Mouse (Mus musculus) layer of hippocampus, adult 8-10 months (tissue): ENCODE data around the gene Ccdc124. TPM values are rescaled to one million over a fixed set of nuclear protein-coding genes. Genes with fewer than 3 reads are reported as not detected.
A peak's percentile ranks its signal among the peaks of the same experiment; 100 is the strongest.

ENCODE experiments used
- DNase-seq, 2 experiments: peaks; one replicate each; pipeline ENCODE4 v3.0.0; 2022; ENCODE audit warnings: low spot score in 2 of 2
- total RNA-seq, 4 experiments: library from RNA; stranded (reverse); gene quantifications; 2 replicates each; pipeline ENCODE4 v1.2.4; 2022

Gene Ccdc124
- 10 to 100 TPM; 69.8 to 87.9 (median 78.7) TPM for total RNA-seq

DNA sequence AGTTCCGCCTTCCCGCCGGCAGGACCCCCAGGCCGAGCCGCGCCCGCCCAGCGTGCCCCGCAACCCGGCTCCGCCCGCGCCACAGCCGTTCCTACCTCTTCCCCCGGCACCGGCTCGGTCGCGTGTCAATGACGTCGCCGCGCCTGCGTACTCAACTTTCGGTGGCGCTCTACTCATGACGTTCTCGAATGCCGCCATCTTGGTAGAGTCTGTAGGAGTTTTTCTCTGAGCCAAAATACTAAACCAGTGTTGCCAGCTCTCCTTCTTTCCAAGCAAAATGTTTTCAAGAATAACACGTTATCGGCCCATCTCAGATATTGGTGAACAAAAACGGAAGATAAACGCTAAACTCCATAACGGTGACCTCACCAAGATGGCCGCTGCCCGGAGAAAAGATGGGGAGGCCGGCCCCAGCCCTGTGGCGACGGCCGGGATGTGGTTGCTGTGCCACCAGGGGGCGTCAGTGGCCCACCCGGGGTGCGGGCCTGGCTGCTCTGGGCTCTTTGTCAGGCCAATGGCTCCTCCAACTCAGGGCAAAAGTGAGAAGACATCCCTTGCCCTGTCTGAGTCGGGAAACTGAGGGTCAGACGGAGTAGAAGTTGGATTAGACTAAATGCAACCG lies at the start of gene Ccdc124:
Gene Ccdc124 (minus strand): TSS at position 572 of the 622 bp plus-strand sequence.
- peak; percentile 95 to 96 for DNase-seq

DNA sequence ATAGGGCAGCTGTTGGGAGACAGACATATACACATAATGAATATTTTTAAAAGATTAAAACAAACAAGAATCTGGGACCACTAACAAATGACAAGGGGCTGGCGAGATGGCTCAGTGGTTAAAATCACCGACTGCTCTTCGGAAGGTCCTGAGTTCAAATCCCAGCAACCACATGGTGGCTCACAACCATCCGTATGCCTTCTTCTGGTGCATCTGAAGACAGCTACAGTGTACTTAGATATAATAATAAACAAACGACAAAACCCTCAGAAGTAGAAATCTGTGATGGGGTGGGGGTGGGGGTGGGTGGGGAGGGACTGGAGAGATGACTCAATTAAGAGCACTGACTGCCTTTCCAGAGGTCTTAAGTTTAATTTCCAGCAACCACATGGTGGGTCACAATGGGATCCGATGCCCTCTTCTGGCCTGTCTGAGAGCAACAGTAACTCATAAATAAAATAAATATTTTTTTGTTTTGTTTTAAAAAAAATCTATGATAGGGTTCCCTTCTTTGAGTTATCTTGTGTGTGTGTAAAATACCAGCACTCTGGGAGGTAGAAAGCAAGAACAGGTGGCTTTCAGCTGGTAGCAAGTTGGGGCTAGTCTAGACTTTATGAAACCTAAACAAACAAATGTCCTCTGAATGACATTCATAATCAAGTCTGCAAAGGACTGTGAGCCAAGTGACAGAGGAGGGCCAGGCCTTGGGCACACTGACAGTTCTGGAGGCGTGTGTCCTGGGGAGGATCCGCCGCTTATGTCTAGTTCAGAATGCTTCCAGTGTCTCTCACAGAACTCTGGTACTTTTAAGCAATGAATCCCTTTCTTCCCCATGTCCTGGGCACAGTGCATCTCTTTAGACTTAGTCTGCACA lies 46.6 kb upstream of the Ccdc124 start:
- no peak for DNase-seq

DNA sequence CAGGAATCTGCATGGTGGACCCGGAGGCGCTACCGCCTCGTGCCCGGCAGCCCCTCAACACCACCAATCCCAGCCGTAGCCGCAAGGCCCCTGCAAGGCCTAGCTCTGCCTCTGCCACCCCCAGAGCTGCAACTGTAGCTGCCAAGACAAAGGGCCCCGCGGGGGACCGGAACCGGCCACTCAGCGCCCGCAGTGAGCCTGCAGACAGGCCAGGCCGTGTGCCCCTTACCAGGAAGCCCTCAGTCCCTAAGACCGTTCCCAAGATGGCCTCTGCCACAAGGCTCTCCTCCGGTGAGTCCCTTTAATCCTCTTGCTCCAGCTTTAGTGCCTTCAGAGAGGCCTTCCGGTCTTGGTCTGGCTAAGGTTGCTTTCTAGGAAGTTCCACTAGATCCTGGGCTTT lies 41.0 kb upstream of the Ccdc124 start:
- no peak for DNase-seq

DNA sequence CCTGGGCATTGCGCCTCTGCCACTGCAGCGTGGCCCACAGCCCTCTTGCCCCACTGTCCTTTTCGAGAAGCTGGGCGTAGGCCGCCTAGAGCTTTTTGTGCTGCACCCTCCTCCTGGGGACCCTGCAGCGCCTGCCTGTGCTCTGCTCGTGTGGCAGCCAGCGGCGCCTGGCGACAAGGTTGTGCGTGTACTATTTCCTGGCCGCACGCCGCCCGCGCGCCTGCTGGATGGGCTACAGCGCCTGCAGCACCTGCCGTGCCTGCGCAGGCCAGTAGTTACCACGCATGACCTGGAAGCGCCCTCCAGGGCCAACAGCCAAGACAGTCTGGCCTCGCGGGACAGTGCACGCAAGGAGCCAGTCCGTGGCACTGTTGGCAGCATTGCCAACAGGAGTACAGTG lies 39.8 kb upstream of the Ccdc124 start:
- DNase-seq, result no peak

DNA sequence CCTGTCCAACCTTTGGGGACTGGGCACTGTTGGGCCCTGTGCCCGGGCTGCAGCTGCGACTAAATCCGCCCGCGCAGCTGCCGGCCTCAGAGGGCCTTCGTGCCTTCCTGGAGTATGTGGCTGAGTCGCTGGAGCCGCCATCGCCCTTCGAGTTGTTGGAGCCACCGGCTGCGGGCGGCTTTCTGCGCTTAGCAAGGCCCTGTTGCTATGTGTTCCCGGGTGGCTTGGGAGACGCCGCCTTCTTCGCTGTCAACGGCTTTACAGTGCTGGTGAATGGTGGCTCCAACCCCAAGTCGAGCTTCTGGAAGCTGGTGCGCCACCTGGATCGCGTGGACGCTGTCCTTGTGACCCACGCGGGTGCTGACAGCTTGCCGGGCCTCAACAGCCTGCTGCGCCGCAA lies 39.2 kb upstream of the Ccdc124 start:
- DNase-seq, result no peak

DNA sequence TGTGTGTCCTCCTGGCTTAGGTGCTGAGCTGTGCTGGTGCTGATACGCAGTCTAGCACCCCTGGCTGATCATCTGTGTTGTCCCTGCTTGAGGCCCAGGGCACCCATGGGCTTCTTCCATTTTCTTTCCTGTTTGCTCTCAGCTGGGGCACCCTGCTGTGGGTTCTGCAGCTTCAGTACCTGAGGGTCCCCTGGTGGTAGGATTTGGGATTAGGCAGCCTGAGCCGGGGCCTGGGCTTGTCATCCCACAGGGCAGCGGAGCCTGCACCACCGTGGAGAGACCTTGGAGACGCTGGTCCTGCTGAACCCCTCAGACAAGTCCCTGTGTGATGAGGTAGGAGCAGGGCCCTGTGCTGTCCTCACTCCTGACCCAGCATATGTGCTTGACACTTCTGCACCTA lies 37.9 kb upstream of the Ccdc124 start:
- DNase-seq, result no peak

DNA sequence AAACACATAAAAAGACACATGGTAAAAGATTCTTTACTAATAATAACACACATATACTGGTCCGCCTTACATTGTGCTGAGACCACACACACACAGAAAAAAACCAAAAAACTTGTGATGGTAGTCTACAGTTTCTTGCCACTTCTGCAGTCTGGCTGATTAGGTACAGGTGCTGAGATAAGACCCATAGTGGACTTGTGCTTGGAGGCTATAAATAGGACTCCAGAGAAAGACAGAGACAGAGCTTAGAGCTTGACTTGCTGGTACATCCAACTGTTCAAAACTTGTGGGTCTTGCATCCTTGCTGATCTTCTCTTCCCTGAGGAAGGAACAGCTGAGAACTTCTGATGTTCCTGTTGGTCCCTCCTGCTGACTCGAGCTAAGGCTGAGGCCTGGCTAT lies 33.8 kb upstream of the Ccdc124 start:
- no peak for DNase-seq

DNA sequence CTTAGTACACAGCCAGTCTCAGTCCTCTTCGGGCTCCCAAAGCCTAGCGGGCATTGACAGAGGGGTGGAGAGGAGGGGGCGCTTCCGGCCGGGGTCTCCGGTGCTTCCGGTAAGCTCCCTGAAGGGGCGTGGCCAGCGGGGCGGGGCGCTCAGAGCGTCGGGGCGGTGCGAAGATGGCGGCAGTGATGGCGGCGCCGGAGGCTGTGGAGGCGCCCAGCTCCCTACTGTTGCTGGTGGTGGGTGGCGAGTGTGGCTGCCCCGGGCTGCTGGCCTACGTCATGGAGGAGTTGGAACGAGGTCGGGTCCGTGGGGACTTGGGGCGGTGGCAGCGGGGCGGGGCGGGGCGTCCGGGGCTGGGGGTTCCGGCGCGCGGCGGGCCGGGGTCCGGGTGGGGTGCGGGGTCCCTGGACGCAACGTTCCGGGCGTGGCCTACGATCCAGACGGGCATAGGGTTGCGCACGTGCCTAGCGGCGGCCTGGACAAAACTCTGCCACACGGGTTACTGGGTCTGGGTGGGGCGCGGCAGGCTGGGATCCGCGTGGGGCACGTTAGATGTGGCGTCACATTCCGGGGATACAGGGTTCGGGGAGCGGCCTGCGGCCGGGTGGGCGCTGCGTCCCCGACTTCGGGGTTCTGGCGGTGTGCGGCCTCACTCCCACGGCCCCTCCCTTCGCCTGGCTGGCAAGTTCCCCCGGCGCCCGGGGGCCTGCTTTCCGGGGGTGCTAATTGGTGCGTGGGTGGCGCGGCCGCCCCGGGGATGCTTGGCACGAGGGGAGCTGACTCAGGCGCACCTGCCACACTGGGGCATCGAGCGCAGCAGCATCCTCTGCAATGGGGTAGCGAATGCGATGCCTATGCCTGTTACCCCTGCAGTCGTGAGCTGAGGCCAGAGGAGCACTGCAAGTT lies 32.3 kb upstream of the Ccdc124 start, which contains the start of gene Map1s:
Gene Map1s (plus strand): TSS at position 102 of the 906 bp plus-strand sequence.
- peak; percentile 73 to 75 for DNase-seq

DNA sequence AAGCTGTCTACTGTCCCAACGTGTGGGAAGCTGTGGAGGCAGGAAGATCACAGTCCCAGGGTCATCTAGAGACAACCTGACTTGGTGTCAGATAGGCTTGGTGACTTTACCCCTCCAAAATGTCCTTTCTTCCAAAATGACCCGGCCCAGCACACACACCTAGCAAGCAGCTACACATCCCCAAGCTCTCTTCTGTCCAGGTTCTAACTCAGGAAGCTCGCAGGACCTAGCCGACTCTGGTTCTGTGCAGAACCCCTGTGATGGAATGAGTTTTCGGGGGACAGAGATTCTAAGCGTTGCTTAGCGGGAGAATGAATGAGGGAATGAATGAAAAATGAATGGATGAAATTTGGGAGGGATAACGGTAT lies 31.7 kb upstream of the Ccdc124 start:
- no peak for DNase-seq

DNA sequence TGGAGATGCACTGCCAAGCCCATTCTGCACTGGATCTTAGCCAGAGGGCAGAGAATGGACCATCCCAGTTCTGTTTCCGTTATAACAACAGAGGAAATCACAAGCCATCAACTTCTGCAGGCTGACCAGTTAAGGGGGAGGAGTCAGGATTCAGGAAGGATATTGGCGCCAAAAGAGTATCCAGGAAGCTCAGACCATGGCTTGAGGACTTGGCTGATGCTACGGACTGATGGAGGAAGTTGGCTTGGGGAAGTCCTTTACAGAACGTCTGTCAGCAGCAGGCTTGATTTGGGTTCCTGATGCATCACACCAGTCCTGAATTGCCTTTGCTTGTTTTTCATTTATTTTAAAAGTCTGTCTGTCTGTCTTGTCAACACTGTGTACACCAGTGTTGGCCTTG lies 30.8 kb upstream of the Ccdc124 start:
- no peak for DNase-seq

DNA sequence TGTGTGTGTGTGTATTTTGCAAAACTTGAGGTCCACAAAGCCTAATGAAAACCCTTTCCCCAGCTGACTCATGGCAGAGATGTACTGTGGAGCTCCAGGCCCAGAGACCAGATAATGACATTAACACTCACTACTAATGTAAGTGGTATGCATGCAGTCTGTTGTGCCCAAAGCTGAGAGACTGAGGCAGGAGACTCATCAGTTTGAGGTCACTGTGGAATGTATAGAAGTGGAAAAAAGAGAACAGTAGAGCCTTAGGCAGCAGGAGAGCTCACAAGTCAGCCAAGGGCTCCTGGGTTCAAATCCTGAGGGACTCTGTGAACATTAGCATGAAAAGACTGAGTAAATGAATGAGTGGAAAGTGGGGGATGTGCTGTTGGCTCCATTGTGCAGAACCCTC lies 29.8 kb upstream of the Ccdc124 start:
- no peak for DNase-seq

DNA sequence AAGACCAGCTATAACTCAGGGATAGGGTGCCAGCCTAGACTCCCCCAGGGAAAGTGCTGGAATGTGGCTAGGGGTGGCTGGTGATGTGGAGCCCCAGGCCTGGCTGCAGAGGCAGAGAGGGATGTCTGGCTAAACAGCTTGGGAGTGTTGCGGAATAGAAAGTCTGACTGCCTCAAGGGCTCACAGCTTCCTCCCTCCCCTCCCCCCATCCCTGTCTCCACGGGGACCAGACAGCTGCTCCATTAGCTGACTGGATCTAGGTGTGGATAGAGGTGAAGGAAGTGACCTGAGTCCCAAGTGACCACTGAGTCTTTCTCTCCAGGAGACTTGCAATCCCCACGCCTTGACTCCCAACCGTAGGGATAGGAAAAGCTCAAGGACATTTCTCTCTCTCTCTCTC lies 29.4 kb upstream of the Ccdc124 start:
- no peak for DNase-seq

DNA sequence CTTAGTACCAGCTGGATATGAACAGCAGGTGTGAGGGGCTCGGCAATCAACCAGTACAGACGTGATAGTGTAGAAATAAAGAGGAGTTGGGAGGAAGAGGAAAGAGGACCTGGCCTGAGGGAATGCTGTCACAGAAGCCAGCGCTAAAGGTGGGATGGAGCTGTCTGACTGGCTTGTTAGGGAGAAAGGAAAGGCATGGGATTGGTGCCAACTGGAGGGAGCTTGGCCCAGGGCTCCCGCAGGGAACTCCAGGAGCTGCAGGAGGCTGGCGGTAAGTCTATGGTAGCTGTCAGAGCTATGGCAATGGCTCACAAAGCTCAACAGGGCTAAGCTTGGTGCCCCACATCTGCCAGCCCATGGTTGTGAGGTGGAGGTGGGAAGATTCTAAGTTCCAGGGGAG lies 28.5 kb upstream of the Ccdc124 start:
- DNase-seq, result no peak

DNA sequence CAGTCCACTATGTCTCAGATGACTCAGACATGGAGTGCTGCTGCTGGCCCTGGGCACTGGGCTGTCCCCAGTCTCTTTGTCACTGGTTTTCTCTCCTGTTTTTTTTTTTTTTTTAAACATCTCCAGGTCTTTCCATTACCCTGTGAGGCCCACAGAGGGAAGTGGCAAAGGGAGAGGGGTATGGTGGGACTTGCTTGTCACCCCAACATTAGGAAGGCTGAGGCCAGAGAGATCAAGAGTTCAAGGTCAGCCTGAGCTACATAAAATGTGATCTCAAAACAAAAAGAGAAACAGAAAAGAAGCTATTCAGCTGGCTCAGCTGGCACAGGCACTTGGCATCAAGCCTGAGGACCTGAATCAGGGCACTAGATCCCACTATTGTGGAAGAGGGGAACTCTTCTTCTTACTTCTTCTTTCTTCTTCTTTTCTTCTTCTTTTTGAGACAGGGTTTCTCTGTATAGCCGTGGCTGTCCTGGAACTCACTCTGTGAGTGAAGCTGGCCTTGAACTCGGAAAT lies 27.2 kb upstream of the Ccdc124 start:
- DNase-seq, result no peak

DNA sequence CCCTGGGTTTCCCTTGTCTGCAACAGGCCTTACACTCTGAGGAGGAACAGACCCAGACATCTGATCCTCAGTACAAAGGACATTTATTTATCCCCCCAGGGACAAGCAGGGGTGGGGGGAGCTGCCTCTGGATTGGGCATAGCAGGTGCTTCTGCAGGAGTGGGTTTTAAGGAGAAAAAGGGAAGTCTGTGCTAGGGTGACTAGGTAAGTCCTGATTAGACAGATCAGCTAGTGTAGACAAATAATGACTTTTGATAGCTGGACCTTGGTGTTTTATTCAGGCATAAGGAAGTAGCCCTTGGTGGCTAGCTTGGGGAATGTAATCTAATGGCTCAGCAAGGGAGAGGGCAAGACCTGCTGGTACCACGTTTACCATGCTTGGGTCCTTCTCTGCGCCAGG lies 25.5 kb upstream of the Ccdc124 start:
- no peak for DNase-seq

DNA sequence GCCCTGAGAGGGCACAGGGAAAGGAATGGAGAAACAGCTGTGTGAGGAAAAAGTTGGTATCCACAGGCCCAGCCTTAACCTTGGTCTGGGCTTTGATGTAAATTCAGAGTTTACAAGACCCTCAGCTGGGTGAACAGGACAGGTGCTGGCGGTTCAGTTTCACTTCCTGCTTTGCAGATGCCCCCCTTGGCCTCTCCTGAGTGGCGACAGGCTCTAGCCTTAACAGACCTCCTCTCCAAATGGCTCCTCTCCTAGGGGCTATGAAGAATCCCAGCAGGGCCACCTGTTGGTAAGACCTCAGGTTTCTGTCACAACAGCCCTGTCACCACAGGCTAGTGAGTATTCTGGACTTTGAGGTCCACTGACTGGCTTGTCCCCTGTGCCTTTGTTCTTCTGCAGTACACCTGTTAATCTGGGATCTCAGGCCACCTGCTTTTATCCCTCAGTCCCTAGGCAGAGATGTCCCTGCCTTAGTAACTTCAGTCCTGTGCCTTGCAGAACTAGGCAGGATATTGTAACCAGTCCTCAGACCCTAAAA lies 25.0 kb upstream of the Ccdc124 start:
- DNase-seq, result no peak

DNA sequence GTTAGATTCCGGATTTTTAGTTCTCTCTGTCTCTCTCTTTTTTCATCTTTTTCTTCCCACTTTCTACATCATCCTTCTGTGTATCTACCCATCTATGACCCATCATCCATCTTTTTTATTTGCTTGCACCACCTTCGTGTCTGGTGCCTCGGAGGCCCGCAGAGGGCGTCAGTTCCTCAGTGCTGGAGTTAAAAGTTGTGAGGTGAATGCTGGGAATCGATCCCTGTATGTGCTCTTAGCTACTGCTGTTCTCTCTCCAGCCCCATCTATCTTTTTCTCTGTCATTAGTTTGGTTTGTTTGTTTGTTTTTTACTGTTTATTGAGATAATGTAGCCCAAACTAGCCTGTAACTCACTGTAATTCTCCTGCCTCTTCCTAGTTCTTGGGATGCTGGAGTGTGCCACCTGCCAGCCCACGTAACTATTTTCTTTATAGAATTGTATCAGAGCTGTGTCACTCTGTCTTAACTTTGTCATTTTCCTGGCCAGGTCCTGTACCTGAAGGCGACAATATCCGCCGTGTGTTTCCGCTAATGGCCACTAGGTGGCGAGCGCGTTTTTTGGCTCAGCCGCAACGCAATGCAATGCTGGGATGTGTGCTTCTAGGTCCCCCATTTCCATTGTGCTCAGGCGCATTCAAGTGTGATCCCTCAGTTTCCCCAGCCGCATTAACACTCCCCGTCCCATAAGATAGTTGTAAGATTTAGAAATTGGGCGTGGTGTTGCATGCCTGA lies 24.1 kb upstream of the Ccdc124 start:
- DNase-seq, result peak; percentile 77 to 90

DNA sequence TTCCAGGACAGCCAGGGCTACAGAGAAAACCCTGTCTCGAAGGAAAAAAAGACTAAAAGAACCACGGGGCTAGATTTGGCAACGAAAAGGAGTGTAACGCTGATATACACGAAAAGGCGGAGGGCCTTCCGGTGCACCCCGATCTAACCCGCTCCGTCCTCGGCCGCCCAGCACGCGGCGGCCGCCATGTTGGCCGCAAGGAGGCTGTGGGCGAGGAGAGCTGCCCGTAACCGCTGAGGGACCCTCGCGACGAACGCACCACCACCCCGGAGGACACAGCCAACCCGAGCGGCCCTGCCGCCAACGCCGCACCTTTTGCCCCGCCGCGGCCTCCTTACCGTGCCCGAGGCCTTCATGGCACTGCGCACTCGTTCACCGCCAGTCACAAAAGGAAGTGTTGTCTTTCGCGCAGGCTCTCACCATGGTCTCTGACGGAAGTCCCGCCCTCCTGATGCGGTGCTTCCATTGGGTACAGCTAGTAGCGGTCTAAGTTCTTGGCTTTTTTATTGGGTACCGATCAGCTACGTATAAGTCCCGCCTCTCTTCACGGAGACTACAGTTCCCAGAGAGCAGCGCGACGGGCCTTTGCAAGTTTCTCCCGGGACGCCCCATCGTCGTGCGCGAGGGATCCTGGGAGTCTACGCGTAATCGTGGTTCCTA lies 23.4 kb upstream of the Ccdc124 start, which contains the start of gene Rpl18a:
Gene Rpl18a (minus strand): TSS at position 392 of the 660 bp plus-strand sequence.
- peak; percentile 96 to 98 for DNase-seq

DNA sequence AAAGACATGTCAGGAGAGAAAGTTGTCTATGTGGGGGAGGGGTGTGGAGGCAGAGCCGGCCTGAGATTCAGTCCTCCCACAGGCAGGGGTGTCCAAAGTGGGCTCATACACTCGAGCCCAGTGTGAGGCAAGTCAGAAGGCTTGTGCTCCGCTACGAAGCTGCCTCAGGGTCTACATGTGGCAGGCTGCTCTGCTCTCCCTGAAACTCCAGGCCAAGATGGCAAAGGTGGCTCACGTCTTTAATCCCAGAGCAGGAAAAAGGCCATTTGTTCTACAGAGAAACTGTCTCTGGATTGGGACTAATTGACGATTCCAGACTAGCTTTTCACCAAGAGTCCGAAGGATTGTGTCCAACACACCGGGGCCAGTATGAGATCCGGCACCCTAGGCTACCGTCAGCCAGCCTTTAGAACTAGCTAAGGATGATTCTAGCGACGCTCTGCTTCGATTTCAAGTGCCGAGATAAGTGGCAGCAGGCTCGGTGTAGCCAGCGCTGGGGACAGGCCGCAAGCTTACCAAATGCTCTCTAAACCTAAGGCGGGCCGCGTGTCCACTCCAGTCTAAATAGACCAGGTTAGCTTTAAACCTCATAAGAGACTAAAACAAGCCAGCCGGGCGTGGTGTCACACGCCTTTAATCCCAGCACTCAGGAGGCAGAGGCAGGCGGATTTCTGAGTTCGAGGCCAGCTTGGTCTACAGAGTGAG lies 22.7 kb upstream of the Ccdc124 start:
- DNase-seq, result no peak
